Mouse (Mus musculus) MEL (cell line): ENCODE results near the gene Tbc1d17.

Source experiments
- CTCF ChIP-seq, 3 experiments: IDR thresholded peaks in 2 of 3; conservative IDR thresholded peaks in 1 of 3; 2 replicates each; pipeline ENCODE4 v1.5.1; 2011 to 2012; ENCODE audit warnings: low read length in 3 of 3, low read depth in 2 of 3, mild to moderate bottlenecking in 2 of 3, improper control_type of control experiment in 1 of 3, inconsistent platforms in 1 of 3, mixed read lengths in 1 of 3, moderate library complexity in 1 of 3; ENCODE audit not compliant: control insufficient read depth in 1 of 3, insufficient read depth in 1 of 3, poor library complexity in 1 of 3, severe bottlenecking in 1 of 3
- EP300 ChIP-seq, 2 experiments: IDR thresholded peaks; 2 replicates each; pipeline ENCODE4 v1.6.1; 2011; ENCODE audit warnings: improper control_type of control experiment in 2 of 2, low read length in 2 of 2, low read depth in 1 of 2, mild to moderate bottlenecking in 1 of 2
- GATA1 ChIP-seq: IDR thresholded peaks from 2 replicates; pipeline ENCODE4 v1.6.1; 2011; ENCODE audit warnings: low read depth, low read length, improper control_type of control experiment
- MAZ ChIP-seq: IDR thresholded peaks from 2 replicates; pipeline ENCODE4 v1.6.1; 2012; ENCODE audit warnings: low read depth, mild to moderate bottlenecking, inconsistent platforms, low read length, improper control_type of control experiment
- POLR2A ChIP-seq, 2 experiments: IDR thresholded peaks; 2 replicates each; pipeline ENCODE4 v1.6.1; 2011 to 2012; ENCODE audit warnings: low read length in 2 of 2, mild to moderate bottlenecking in 2 of 2, control low read depth in 1 of 2, improper control_type of control experiment in 1 of 2, low read depth in 1 of 2, moderate library complexity in 1 of 2; ENCODE audit not compliant: control insufficient read depth in 1 of 2, insufficient read depth in 1 of 2, poor library complexity in 1 of 2
- SIN3A ChIP-seq: IDR thresholded peaks from 2 replicates; pipeline ENCODE4 v1.6.1; 2012; ENCODE audit warnings: low read length, improper control_type of control experiment, inconsistent platforms
- TAL1 ChIP-seq: IDR thresholded peaks from 2 replicates; pipeline ENCODE4 v1.6.1; 2012; ENCODE audit warnings: mild to moderate bottlenecking, inconsistent platforms, low read length, moderate library complexity, mixed read lengths
- TBP ChIP-seq: IDR thresholded peaks from 2 replicates; pipeline ENCODE4 v1.8.0; 2011; ENCODE audit warnings: low read depth, low read length, improper control_type of control experiment
- USF1 ChIP-seq: IDR thresholded peaks from 2 replicates; pipeline ENCODE4 v1.6.1; 2014; ENCODE audit warnings: low read depth, mild to moderate bottlenecking, inconsistent platforms, low read length, improper control_type of control experiment, moderate library complexity
- ZMIZ1 ChIP-seq: IDR thresholded peaks from 2 replicates; pipeline ENCODE4 v1.6.1; 2012; ENCODE audit warnings: low read depth, mild to moderate bottlenecking, inconsistent platforms, low read length, improper control_type of control experiment, moderate library complexity
- ZNF384 ChIP-seq: IDR thresholded peaks from 2 replicates; pipeline ENCODE4 v1.6.1; 2012; ENCODE audit warnings: low read depth, mild to moderate bottlenecking, inconsistent platforms, low read length, improper control_type of control experiment

- no peak for TF ChIP-seq MAZ
- no peak for TF ChIP-seq ZNF384
- TF ChIP-seq SIN3A, result no peak
- no peak for TF ChIP-seq CTCF (IDR thresholded peaks at IDR 0.05 in 2 of 3, conservative IDR thresholded peaks at IDR 0.05 in 1 of 3; ENCODE audit: control insufficient read depth in 1 of 3, insufficient read depth in 1 of 3, low read depth in 2 of 3, low read length in 3 of 3, poor library complexity in 1 of 3, severe bottlenecking in 1 of 3)
- no peak for TF ChIP-seq TBP
- TF ChIP-seq ZMIZ1, result no peak
- TF ChIP-seq EP300 (IDR thresholded peaks at IDR 0.05; ENCODE audit: low read depth in 1 of 2, low read length in 2 of 2), result no peak
- TF ChIP-seq POLR2A (IDR thresholded peaks at IDR 0.05; ENCODE audit: control insufficient read depth in 1 of 2, insufficient read depth in 1 of 2, low read depth in 1 of 2, low read length in 2 of 2, poor library complexity in 1 of 2), result no peak
- no peak for TF ChIP-seq TAL1
- no peak for TF ChIP-seq GATA1
- no peak for TF ChIP-seq USF1
Measured at GRCm38 (mm10) chr7:44840426-44840825, 8.5 kb downstream of the Tbc1d17 start.
